Mouse (Mus musculus): ENCODE results near the gene Samd11. TPM values are rescaled to one million over a fixed set of nuclear protein-coding genes. Genes with fewer than 3 reads are reported as not detected.

Gene Samd11
- polyA plus RNA-seq, 1 experiment from 2014 or later, result 1.3 TPM

GRCm38 (mm10) chr4:156209963-156210635 is 45.4 kb downstream of the Samd11 start:
- no peak overlapping the region for H3K9ac ChIP-seq
- H3K9me3 ChIP-seq, result no peaks in the 10 kb centered on the region
- ATAC-seq (ENCODE audit: insufficient number of reproducible peaks, insufficient read depth, low FRiP score, low TSS enrichment), result no peak
- H3K27me3 ChIP-seq, result peaks cover 2% of the 10 kb centered on the region; the same call in 1 of the 2 replicates
- H3K36me3 ChIP-seq, result no peaks in the 10 kb centered on the region
- no peak overlapping the region for H3K4me3 ChIP-seq
- H3K4me2 ChIP-seq (replicated peaks), result no peak overlapping the region
- H3K27ac ChIP-seq, result no peak overlapping the region
- 77% methylated on average over 13 of the region's 13 CpGs for WGBS
- H3K4me1 ChIP-seq, result no peaks in the 10 kb centered on the region

DNA sequence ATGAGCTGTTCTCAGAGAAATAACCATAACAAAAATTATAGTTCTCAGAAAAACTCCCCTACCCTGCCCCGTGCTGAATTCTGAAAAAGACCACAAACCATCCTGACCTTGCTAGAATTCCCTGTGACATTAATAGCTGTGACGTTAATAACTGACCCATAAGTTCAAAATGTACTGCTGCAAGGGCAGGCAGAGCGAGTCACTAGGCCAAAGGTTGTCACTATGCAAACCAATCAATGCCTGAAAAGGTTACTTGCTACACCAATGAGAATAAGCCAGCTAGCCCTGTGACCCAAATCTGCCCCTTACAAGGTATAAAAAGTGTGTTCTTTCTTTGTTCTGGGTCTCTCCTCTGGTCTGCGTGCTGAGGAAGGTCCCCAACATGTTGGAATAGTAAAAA is 46.6 kb downstream of the Samd11 start:
- Histone ChIP-seq H3K9me3 (no peaks in the 10 kb centered on the region), H3K36me3 (no peaks in the 10 kb centered on the region), H3K27ac (no peak overlapping the region), H3K27me3 (peaks cover 14% of the 10 kb centered on the region), H3K4me2 (replicated peaks) (no peak overlapping the region), H3K4me3 (no peak overlapping the region), H3K4me1 (peaks cover 6% of the 10 kb centered on the region), H3K9ac (no peak overlapping the region)
- 87% methylated on average over 4 of the region's 4 CpGs for WGBS
- ATAC-seq (ENCODE audit: insufficient number of reproducible peaks, insufficient read depth, low FRiP score, low TSS enrichment), result no peak

DNA sequence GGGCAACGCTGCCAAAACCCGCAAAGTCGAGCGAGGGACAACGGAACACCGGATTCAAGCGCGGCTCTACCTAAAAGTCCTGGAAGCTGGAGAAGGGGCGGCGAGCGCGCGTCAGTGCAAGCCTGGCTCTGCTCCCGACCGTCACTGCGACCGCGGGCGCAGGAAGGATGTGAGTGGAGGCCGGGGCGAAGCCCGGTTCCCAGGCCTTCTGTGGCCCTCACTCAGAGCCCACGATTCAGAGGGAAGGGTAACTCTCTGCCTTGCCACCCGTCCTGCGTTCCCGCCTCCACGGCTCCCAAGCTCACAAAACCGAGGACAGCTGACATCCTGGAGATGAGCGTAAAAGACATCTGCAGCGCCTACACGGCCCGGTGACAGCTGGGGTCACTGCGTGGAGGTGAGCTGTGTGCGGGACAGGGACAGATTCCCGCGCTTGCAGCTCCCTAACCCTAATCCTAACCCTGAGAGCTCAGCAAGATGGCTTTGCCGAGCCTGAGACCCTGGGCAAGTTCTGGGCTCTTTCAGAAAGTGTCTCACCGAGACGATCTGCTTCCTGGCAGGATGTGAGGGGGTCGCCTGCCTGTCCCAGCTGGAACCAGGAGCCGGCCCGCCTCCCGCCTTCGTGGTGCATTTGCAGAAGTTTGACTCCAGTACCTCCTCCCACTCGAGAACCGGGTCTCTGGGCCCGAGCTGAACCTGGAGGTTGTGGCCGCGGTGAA is 51.9 kb downstream of the Samd11 start:
- Histone ChIP-seq H3K9me3 (no peaks in the 10 kb centered on the region), H3K4me1 (peaks cover 13% of the 10 kb centered on the region), H3K4me2 (replicated peaks) (peak overlapping the region; percentile 95), H3K9ac (peak overlapping the region; percentile 54), H3K27me3 (peaks cover 25% of the 10 kb centered on the region), H3K27ac (no peak overlapping the region), H3K4me3 (peak overlapping the region; percentile 48), H3K36me3 (no peaks in the 10 kb centered on the region)
- 0 out of 2 replicates have a peak, but pooled peaks have one; percentile 16 for ATAC-seq (ENCODE audit: insufficient number of reproducible peaks, insufficient read depth, low FRiP score, low TSS enrichment)
- WGBS, result under 1% methylated on average over 49 of the region's 49 CpGs

DNA sequence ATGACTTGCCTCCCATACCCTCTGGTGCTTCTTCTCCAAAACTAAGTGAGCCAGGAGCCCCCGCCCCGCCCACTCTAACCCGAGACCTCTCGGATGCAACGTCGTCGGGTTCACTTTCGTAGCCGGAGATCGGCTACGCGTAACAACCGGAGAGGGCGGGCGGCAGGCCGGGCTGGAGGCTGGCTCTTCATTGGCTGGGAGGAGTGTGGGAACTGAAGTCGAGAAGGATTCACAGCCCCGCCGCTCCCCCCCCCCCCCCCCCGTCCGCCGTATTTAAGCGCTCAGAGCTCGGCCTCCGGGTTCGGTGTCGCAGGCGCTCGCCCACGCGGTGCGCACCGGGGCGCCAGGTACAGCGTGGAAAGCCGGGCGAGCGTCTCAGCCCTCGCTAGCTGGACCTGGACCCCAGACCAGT is 52.5 kb downstream of the Samd11 start, which contains the start of gene AW011738:
TSS of gene AW011738 (plus strand) at position 304 of the 412 bp plus-strand sequence.
- H3K27ac ChIP-seq, result no peak within 1 kb of the TSS
- peak within 1 kb of the TSS; percentile 54 for H3K9ac ChIP-seq
- peak within 1 kb of the TSS; percentile 48 for H3K4me3 ChIP-seq
- no peaks in the 10 kb centered on the region for H3K9me3 ChIP-seq
- peaks cover 25% of the 10 kb centered on the region for H3K27me3 ChIP-seq
- peak; percentile 58; the same call in 1 of the 2 replicates for ATAC-seq (ENCODE audit: insufficient number of reproducible peaks, insufficient read depth, low FRiP score, low TSS enrichment)
- WGBS, result under 1% methylated on average over 39 of the region's 39 CpGs
- H3K4me1 ChIP-seq, result peaks cover 13% of the 10 kb centered on the region
- H3K4me2 ChIP-seq (replicated peaks), result peak within 1 kb of the TSS; percentile 95
- H3K36me3 ChIP-seq, result no peaks in the 10 kb centered on the region

GRCm38 (mm10) chr4:156202462-156202893 is 53.0 kb downstream of the Samd11 start:
- no peak overlapping the region for H3K27ac ChIP-seq
- H3K36me3 ChIP-seq, result no peaks in the 10 kb centered on the region
- H3K27me3 ChIP-seq, result peaks cover 25% of the 10 kb centered on the region
- WGBS, result 39% methylated on average over 12 of the region's 12 CpGs
- peaks cover 13% of the 10 kb centered on the region for H3K4me1 ChIP-seq
- H3K4me2 ChIP-seq (replicated peaks), result peak overlapping the region; percentile 95
- no peak for ATAC-seq (ENCODE audit: insufficient number of reproducible peaks, insufficient read depth, low FRiP score, low TSS enrichment)
- H3K9me3 ChIP-seq, result no peaks in the 10 kb centered on the region
- no peak overlapping the region for H3K9ac ChIP-seq
- H3K4me3 ChIP-seq, result peak overlapping the region; percentile 48

- no peak for ATAC-seq (ENCODE audit: insufficient number of reproducible peaks, insufficient read depth, low FRiP score, low TSS enrichment)
- Histone ChIP-seq H3K27ac (no peak within 1 kb of the TSS), H3K4me2 (replicated peaks) (no peak within 1 kb of the TSS), H3K4me1 (peaks cover 18% of the 10 kb centered on the region), H3K36me3 (no peaks in the 10 kb centered on the region), H3K27me3 (peaks cover 25% of the 10 kb centered on the region), H3K9me3 (no peaks in the 10 kb centered on the region), H3K9ac (no peak within 1 kb of the TSS), H3K4me3 (no peak within 1 kb of the TSS)
- 54% methylated on average over 10 of the region's 10 CpGs for WGBS
These were observed 54.6 kb downstream of the Samd11 start, which contains the start of gene Isg15 for GRCm38 (mm10) chr4:156200623-156201475. Isg15 (minus strand) TSS chr4:156200818.

DNA sequence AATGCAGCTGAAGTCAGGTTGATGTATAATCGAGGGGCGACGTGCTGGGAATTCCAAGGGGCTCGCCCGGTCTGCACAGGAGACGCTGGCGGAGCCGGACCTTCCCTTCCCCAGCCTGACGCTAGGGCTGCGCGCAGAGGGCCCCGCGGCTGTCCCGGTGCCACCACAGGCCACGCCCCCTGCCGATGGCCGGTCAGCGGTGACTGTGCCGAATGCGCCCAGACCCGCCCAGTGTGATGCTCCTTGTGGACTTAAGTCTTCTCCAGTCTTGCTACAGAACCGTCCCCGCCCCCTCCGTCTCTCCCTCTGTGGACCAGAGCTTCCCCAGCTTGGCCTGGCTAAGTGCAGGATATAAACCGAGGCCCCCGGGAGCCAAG is 57.6 kb downstream of the Samd11 start:
- Histone ChIP-seq H3K27me3 (peaks cover 6% of the 10 kb centered on the region; the same call in 1 of the 2 replicates), H3K9me3 (no peaks in the 10 kb centered on the region), H3K4me2 (replicated peaks) (peak overlapping the region; percentile 91), H3K36me3 (peaks cover 17% of the 10 kb centered on the region), H3K9ac (peak overlapping the region; percentile 63), H3K27ac (peak overlapping the region; percentile 95), H3K4me3 (peak overlapping the region; percentile 91), H3K4me1 (peaks cover 37% of the 10 kb centered on the region)
- WGBS, result under 1% methylated on average over 26 of the region's 26 CpGs
- ATAC-seq (ENCODE audit: insufficient number of reproducible peaks, insufficient read depth, low FRiP score, low TSS enrichment), result peak; percentile 89

- peak within 1 kb of the TSS; percentile 91 for H3K4me2 ChIP-seq (replicated peaks)
- H3K4me3 ChIP-seq, result peak within 1 kb of the TSS; percentile 91
- peaks cover 39% of the 10 kb centered on the region for H3K4me1 ChIP-seq
- no peaks in the 10 kb centered on the region for H3K9me3 ChIP-seq
- under 1% methylated on average over 38 of the region's 88 CpGs for WGBS
- peak within 1 kb of the TSS; percentile 95 for H3K27ac ChIP-seq
- H3K27me3 ChIP-seq, result peaks cover 1% of the 10 kb centered on the region; the same call in 1 of the 2 replicates
- peaks cover 17% of the 10 kb centered on the region for H3K36me3 ChIP-seq
- peak within 1 kb of the TSS; percentile 95 for H3K9ac ChIP-seq
- peak; percentile 61 for ATAC-seq (ENCODE audit: insufficient number of reproducible peaks, insufficient read depth, low FRiP score, low TSS enrichment)
These were observed 58.2 kb downstream of the Samd11 start, which contains the start of gene Agrn for GRCm38 (mm10) chr4:156197131-156197828. Agrn (minus strand) TSS chr4:156197488.

Small RNAs within 50 kb of the gene (microRNA-seq; reads per million reads assigned to microRNA genes)
- 4.4 reads per million, percentile 18 among the genes with 10 or more reads in this experiment for gene Mir7658

Other genes with a start within 250 kb of the Samd11 start
- 0.70 and 1.1 TPM in 2 replicates for gene Tnfrsf4, start 241.8 kb downstream of the Samd11 start, polyA plus RNA-seq (2016; fragmentation: Nextera tagmentation; extraction: Ambion mirVana)
- gene Tnfrsf18, start 229.5 kb downstream of the Samd11 start, polyA plus RNA-seq (2016; fragmentation: Nextera tagmentation; extraction: Ambion mirVana), result 1.9 and 2.3 TPM in 2 replicates
- 1.0 and 1.5 TPM in 2 replicates for gene Ttll10, start 196.2 kb downstream of the Samd11 start, polyA plus RNA-seq (2016; fragmentation: Nextera tagmentation; extraction: Ambion mirVana)
- 54.8 and 55.5 TPM in 2 replicates for gene 9430015G10Rik, start 145.7 kb downstream of the Samd11 start, polyA plus RNA-seq (2016; fragmentation: Nextera tagmentation; extraction: Ambion mirVana)
- gene Rnf223, start 125.1 kb downstream of the Samd11 start, polyA plus RNA-seq (2016; fragmentation: Nextera tagmentation; extraction: Ambion mirVana), result 0.43 and 0.61 TPM in 2 replicates
- gene Agrn, start 58.2 kb downstream of the Samd11 start, polyA plus RNA-seq (2016; fragmentation: Nextera tagmentation; extraction: Ambion mirVana), result 100.0 and 101 TPM in 2 replicates
- 1.1 and 1.3 TPM in 2 replicates for gene Isg15, start 54.8 kb downstream of the Samd11 start, polyA plus RNA-seq (2016; fragmentation: Nextera tagmentation; extraction: Ambion mirVana)
- 2.0 and 3.1 TPM in 2 replicates for gene AW011738, start 52.4 kb downstream of the Samd11 start, polyA plus RNA-seq (2016; fragmentation: Nextera tagmentation; extraction: Ambion mirVana)
- 0.70 and 1.1 TPM in 2 replicates for gene Perm1, start 39.8 kb downstream of the Samd11 start, polyA plus RNA-seq (2016; fragmentation: Nextera tagmentation; extraction: Ambion mirVana)
- 32.5 and 35.7 TPM in 2 replicates for gene Plekhn1, start 20.8 kb downstream of the Samd11 start, polyA plus RNA-seq (2016; fragmentation: Nextera tagmentation; extraction: Ambion mirVana)
- 97.4 and 98.7 TPM in 2 replicates for gene Noc2l, start 19.6 kb downstream of the Samd11 start, polyA plus RNA-seq (2016; fragmentation: Nextera tagmentation; extraction: Ambion mirVana)
- not detected in 2 replicates for gene Vmn2r-ps159, start 75.4 kb upstream of the Samd11 start, polyA plus RNA-seq (2016; fragmentation: Nextera tagmentation; extraction: Ambion mirVana)

Measured in embryonic facial prominence, embryonic 12.5 days (tissue).